Mouse (Mus musculus) left cerebral cortex, postnatal 14 days (tissue): ENCODE measurements around the gene Cdk19. TPM values are rescaled to one million over a fixed set of nuclear protein-coding genes. Genes with fewer than 3 reads are reported as not detected.
"Not testable (repeated sequence)": the region's sequence is repeated elsewhere in the genome, so short reads cannot be mapped to it uniquely, and the experiment has no call there.

ENCODE experiments used
- DNase-seq, 2 experiments: peaks; one replicate each; pipeline ENCODE4 v3.0.0; 2021 to 2022; ENCODE audit warnings: low spot score in 2 of 2, mixed read lengths in 1 of 2
- intact Hi-C: fragments of 180-260 bp; cut with DNase I; formaldehyde crosslinking; loops from one replicate; pipeline ENCODE4 v1.15.1; 2025
- total RNA-seq, 2 experiments: library from RNA; stranded (reverse); gene quantifications; 2 replicates each; pipeline ENCODE4 v1.2.3; 2021

Gene Cdk19
- total RNA-seq, 2 experiments from 2014 or later: 43.0 to 43.1 TPM

DNA sequence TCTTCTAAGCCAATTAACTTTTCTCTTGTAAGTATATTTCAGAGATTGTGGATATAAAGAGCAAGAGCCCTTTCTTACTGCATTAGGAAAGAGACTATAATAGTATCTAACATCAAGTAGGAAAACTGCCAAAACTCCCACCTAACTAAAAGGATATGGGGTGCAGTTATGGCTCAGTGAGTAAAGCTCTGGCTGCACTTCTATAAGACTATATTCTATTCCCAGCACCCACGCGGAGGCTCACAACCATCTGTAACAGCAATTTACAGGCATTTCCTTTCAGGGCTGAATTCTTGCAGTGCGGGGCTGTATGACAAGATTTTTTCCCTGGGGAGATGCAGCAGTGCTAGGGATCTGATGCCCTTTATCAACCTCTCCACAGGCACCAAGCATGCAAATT lies 36.9 kb downstream of the Cdk19 start:
- peak; percentile 72 to 78 for DNase-seq
- intact Hi-C loops: no loop called here

DNA sequence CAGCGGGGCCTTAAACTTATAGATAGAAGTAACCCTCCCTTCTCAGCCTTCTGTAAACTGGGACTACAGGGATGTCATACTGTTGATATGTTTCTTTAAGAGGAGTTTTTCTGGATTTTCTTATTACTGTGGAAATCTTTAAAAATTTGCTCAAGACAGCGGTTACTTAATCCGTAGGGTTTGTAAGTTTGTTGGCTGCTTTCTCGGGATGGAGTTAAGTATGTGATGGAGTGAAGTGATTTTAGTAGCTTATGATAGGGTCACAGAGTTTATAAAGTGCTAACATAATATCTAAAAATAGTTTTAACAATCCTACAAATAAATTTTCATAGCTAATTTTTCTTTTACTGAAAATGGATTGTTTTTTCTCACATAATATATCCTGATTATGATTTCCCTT lies 38.9 kb downstream of the Cdk19 start:
- DNase-seq: no peak
- intact Hi-C loops: no loop called here

DNA sequence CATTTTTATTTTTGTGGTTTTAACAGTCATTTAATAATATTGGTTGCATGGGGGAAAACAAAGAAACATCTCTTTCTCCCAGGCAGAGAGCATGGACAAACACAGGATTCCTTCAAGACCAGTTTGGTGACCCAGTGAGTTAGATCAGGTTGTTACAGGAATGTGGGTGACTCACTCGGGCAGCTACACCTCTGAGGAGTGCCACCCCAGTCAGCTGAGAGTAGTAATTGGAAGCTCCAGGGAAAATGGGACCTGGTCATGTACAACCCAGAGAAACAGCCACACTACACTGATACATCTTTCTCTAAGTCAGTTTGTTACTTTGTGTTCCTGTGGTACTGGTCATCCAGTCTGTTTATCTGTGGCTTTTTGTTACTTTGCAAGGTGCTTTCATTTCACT lies 40.3 kb downstream of the Cdk19 start:
- no peak for DNase-seq
- intact Hi-C loops: no loop called here

DNA sequence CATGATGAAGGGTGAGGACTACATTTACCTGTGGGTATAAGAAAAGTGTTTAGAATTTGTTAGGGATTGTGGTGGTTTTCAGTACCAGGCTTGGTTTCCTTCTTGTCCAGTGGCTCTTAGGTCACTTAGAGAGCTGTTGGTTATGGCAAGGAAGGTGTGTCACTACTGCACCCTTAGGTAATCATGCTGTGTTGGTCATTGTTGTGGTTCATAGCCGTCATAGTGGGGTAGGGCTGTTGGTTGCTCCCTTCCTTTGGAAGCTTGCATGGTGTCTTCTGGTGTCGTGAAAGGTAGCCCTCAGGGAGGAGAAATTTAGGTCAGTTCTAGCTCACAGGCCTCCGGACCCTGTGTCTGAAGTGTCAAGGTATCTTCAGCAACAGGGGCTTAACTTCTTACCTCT lies 46.0 kb downstream of the Cdk19 start:
- intact Hi-C loops: no loop called here

DNA sequence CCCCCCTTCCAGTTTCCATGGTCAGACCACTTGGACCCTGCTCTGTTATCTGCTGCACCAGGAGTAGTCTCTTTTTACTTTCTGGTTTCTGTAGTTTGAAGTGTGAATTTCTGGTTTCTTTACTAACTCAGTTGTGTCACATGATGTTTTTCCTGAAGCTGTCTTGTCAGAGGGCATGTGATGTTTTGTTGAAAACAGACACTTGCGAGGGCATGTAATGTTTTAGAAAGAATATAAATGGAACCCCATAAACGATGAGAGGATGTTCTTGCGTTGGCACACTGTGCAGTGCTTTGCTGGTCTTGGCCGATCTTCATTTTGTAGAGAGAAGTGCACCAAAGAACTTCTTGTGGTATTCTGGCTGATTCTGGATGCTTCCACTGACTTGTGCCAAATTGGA lies 46.8 kb downstream of the Cdk19 start:
- intact Hi-C loops: no loop called here
- no peak for DNase-seq

More for the DNA sequence above, 46.0 kb downstream of the Cdk19 start:
- DNase-seq: no peak

DNA sequence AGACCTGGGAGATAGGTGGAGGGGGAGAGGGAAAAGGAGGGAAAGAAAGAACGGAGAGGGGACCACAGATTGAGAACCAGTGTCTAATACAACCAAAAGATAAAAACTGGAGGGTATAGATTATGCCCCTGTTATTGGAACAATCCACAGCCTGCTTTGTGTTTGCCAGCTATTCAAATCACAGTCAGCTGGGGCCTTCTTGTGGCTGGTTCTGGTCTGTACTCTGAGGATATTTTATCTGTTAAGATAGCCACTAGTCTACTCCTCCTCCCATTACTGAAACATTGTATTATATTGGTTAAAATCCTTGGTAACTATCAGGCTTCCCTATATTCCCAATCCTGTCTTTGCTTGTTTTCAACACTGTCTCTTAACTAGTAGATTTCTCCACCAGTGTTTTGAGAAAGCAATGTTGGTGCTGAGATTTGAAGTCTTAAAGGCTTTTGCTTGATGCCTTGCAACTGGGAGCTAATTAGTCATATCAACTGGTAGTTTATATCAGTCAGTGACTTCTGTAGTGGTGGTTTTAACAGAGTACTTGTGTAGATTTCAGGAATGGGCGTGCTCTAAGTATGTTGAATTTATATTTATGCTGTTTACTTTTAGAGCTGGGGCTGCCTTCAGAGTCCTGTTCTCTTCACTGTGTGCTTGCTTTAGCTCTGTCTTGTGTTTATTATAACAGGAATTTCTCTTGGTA lies 54.2 kb downstream of the Cdk19 start:
- no peak for DNase-seq
- intact Hi-C loops: no loop called here

DNA sequence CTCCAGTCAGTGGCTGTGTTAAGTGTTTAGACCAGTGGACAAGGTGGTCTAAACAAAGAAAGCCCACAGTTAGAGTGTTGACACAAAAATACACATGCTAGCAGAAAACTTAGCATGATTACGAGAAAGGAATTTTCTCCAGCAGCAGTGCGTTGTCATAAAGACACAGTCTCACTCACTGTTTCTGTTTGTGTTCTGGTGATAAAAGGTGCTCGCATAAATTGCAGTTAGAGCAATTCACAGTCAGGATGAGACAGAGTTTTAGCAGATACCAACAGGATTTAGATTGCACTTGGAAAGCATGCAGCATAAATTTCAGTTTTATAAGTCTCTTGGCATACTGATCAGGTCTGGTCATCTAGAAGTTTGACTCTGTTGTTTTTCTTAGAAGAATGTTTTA lies 59.5 kb downstream of the Cdk19 start:
- intact Hi-C loops: no loop called here

DNA sequence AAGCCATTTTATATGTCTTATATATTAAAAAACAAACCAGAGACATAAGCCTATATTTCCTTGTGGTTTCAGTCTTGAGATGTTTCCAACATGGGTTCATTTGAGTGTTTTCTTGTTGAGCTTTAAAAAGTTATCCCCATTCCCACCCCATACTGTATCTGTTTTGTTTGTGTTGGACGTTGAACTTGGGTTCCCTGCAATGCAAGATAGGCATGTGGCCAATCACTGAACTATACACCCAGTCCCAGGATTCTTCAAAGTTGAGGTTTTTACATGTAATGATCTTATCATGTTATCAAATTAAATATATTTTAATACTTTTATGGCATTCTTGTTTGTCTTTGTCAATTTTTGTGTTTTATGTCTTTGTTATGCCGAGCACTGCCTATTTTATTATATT lies 60.0 kb downstream of the Cdk19 start:
- no peak for DNase-seq
- intact Hi-C loops: no loop called here

More for the DNA sequence above, 59.5 kb downstream of the Cdk19 start:
- no peak for DNase-seq

DNA sequence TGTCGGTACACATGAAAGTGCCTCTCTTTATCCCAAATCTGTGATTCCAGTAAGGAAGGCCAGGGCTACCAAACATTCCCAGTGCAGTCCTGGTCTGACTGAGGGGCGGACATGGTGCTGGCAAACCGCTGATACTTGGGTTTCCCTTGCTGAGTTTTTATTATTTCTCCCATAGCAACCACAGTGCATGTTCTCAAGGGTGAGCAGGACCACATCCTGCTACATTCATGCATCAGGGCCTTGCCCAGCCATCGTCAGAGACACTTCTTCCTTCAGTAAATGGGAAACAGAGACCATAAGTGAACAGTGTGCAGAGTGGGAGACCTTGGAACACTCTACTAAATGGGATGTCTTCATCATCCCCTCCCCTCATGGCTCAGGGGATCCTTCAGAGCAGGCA lies 60.9 kb downstream of the Cdk19 start:
- intact Hi-C loops: no loop called here
- no peak for DNase-seq

DNA sequence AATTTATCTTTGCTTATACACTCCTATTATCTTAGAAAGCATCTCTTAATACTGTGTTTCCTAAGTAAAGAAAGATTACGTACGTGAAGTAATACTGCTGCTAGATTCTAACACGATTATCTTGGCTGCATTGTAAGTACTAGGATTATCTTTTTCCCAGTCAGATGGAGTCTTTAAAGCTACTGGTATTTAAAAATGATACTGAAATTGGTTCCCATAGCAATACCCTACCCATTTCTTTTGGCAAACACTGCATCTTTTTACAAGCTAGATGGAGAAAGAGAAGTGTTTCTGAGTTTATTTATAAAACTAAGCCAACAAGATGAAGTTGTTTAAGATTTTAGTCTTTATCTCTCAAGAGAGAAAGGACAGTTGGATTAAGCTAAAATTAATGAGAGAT lies 67.3 kb downstream of the Cdk19 start:
- intact Hi-C loops: no loop called here
- peak in 1 of 2 experiments; percentile 25 for DNase-seq

DNA sequence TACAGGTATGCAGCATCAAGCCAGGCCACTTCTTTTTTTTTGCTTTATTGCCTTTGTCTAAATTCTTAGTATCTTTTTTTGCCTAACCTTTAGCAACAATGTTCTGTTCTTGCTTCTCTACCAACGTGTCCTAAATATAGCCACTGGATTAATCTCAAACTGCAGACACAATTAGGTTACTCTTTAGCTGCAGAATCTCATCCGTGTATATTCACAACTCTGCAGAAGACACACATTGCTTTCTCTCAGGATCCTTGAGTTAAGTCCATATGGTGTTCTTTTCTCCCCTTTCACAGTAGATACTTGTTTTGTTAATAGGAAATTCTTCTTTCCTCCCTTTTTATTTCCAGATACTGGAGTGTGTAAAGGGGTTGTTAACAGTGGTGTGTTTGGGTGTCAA lies 70.0 kb downstream of the Cdk19 start:
- DNase-seq: peak in 1 of 2 experiments; percentile 31
- intact Hi-C loops: no loop called here

DNA sequence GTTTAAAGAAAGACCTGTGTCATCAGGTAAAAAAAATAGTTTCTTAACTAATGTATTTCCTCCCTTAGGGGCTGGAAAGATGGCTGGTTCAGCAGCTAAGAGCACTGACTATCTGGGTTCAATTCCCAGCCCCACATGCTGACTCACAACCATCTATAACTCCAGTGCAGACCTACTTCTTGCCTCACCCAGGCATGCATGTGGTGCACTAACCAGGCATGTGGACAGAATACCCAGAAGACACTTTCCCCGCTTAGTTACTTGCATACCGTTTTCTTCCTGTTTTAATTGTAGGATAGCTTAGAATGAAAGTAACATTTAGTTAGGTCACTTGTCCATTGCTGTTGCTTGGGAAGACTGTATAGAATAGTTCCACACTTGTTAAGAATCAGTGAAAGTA lies 72.0 kb downstream of the Cdk19 start:
- intact Hi-C loops: no loop called here
- no peak for DNase-seq

DNA sequence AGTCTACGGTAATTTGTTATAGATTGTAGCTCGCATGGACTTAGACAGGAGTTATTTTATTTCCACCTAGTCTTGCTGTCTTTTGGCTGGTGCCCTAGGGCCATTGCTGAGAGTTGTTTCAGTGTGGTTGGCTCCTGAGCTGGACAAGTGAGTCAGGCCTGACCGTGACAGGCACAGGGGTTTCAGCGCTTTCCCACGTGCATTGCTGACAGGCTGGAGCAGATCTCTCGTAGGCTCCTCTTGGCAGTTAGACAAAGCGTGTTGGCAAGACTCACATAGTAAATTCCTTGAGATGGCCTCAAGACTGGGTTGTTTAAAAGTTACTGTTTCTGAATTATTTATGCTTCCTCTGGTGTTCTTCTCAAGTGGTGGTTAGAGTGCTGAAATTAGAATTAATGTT lies 77.6 kb downstream of the Cdk19 start:
- DNase-seq: peak; percentile 68 to 77
- intact Hi-C loops: no loop called here

DNA sequence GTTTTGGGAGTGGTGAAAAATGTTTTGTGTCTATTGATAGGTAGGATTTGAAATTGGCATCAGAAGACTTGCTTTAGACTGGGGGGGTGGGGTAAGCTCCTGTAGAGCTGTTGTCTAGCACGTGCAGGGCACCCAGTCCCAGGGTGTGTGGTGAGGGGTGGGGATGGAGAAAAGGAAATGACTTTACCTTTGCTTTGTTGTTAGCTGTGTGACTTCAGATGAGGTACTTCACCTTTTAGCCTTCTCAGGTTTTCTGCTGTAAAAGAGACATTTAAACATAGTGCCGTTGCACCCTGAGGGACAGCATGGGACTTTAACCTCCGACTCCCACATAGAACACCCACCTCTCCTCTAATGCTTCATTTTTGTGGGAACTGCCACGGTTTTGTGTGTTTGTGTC lies 80.5 kb downstream of the Cdk19 start:
- intact Hi-C loops: no loop called here
- no peak for DNase-seq

DNA sequence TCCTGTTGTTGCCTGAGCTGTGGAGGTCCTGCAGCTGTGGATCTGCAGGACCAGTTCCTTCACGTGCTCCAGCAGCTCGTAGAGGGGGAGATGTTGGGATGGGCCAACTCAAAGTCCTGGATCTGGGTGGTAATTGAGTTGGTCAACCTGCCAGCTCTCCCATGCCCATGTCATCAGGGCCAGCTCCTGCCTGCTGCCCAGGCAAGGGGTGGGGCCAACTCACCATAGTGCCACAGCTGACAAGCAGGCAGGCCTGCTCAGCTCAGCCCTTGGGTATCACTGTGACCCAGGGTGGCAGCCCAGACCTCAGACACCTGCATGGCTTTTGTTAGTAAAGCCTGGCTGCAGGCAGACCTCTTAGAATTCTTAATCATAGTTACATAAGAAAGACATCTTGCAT lies 81.3 kb downstream of the Cdk19 start:
- DNase-seq: no peak
- intact Hi-C loops: no loop called here

DNA sequence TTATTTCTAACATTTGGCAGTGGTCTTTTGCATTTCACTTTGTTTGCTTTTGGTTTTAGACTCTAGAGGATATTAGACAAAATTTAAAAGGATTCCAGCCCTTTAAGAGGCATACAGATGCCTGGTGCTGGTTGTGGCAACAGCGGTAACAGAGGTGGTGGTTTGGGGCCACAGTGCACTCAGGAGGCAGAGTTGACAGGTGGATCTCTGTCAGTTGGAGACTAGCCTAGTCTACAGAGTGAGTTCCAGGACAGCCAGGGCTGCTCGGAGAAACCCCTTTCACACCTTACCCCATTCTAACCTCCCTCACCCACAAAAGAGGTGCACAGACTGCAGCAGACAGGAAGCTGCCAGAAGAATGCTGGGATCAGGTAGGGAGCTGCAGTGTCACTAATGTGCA lies 82.4 kb downstream of the Cdk19 start:
- DNase-seq: no peak
- intact Hi-C loops: no loop called here

DNA sequence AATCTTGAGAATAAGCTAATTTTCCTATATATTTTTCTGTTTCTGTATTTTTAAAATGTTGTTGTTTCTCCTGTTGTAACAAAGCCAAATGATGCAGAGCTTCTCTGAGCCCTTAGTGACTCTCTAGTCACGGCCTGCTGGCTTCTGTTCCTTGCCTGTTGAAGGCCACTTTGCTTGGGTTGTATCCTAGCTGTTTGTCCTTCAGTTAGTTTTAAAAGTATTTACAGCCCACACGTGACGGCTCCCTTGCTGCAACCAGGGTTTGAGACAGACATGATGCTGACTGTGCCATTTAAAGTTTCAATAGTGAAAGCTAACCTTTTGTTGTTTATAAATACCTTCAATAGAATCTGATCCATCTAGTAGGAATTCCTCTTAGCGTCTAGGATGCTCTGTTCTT lies 83.3 kb downstream of the Cdk19 start:
- intact Hi-C loops: no loop called here
- DNase-seq: no peak

DNA sequence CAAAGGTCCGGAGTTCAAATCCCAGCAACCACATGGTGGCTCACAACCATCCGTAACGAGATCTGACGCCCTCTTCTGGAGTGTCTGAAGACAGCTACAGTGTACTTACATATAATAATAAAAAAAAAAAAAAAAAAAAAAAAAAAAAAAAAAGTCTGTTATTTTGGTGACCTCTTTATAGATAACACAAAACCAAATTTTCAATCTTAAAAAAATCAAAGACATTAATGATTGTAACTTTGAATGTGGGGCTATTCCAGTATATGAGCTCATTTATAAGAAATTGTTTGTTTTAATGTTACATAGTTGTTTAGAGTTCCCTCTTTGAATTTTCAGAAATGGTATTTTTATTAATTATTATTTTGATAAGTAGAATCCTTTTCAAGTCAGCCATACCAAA lies 85.1 kb downstream of the Cdk19 start:
- intact Hi-C loops: not testable (repeated sequence)

DNA sequence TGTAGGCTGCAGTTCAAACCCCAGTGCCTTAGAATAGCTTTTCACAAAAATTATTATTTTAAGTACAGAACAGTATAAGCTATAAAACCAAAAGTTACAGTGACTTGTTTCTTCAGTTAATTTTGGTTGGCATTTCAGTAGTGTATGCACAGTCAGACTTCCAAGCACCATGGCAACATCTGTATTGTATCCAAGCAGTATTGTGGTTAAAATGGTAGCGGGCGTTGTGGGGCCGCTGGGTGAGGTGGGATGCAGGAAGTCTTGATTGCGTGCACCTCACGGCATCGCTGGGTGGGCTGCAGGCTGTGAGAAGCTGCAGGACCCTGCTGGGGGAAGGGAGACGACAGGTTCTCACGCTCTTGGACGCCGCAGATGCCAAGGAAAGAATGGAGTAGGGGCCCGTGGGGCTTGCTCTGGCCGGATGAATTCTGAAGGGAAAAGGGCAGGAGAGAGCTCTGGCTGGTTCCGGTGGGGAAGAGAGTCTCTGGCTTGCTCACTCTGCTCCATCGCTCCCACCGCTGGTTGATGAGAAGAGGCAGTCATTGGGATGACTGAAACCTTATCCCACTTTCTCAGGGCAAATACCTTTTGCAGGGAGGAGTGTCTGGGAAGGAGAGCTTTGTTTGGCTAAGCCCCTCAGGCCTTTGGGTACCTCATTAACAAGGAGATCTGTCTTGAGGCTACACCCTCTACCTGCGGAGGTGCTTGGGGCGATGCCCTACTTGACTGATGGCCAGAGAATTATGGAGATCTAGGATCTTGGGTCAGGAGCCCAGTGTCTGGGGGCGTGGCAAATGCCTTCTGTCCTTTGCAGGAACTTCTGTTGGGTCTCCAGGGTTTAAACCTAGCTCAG lies 86.1 kb downstream of the Cdk19 start:
- DNase-seq: no peak
- intact Hi-C loops: no loop called here

More for the DNA sequence above, 85.1 kb downstream of the Cdk19 start:
- DNase-seq: not testable (repeated sequence)

DNA sequence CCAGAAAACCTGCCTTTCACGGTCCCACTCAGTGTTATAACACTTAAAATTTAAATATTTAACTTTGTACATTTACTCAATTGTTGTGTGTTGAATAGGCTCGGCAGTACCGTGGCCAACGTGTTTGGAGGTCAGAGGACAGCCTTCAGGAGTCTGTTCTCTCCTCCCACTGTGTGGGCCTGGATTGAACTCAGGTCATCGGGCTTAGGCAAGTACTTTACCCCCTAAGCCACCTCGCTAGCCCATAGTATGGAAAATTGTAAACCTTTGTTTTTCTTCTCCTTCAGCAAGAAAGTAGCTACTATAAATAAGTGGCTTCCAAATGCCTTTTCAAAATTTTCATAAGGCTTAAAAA lies 86.7 kb downstream of the Cdk19 start:
- intact Hi-C loops: no loop called here
- DNase-seq: no peak

DNA sequence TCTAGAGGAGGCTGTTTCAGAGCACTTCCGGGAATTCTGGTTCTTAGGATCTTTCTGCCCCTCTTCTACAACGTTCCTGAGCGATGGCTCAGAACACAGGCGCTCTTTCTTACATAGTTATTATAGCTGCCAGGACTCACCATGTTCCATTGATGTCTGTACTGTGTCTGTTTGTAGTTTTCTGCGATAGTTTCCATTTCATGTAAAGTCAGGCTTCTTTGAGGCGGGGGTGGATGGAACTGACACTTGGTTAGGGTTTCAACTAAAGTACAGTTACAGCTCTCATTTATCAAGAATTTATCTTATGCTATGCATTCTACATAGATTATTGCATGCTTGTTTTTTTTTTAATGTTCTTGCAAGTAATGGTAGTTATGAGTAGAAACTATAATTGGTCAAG lies 89.3 kb downstream of the Cdk19 start:
- DNase-seq: no peak
- intact Hi-C loops: no loop called here
